Mouse (Mus musculus) forebrain, embryonic 15.5 days (tissue): Measurements from ENCODE around the gene Zmym5. TPM values are rescaled to one million over a fixed set of nuclear protein-coding genes. Genes with fewer than 3 reads are reported as not detected.
"Not testable (repeated sequence)": the region's sequence is repeated elsewhere in the genome, so short reads cannot be mapped to it uniquely, and the experiment has no call there.

Experiments used
- ATAC-seq: fragments of 200-750 bp; cut with Nextera tagmentation; replicated peaks from 2 replicates; pipeline ENCODE4 v1.8.0; 2017; ENCODE audit warnings: mild to moderate bottlenecking, moderate TSS enrichment, moderate library complexity
- H3K27ac ChIP-seq: fragments of 300-500 bp; sonication (generic); replicated peaks from 2 replicates; pipeline ENCODE4 v1.5.1; 2015; ENCODE audit warnings: mild to moderate bottlenecking, inconsistent platforms
- H3K27me3 ChIP-seq: fragments of 300-500 bp; sonication (generic); 2 replicates; pipeline ENCODE4 v1.6.1; 2015; ENCODE audit warnings: inconsistent platforms
- H3K36me3 ChIP-seq: fragments of 300-500 bp; sonication (generic); 2 replicates; pipeline ENCODE4 v1.6.1; 2015; ENCODE audit warnings: mild to moderate bottlenecking, inconsistent platforms
- H3K4me1 ChIP-seq: fragments of 300-500 bp; sonication (generic); 2 replicates; pipeline ENCODE4 v1.6.1; 2015; ENCODE audit warnings: inconsistent platforms
- H3K4me2 ChIP-seq: fragments of 300-500 bp; sonication (generic); replicated peaks from 2 replicates; pipeline ENCODE4 v1.6.1; 2015; ENCODE audit warnings: mild to moderate bottlenecking, inconsistent platforms
- H3K4me3 ChIP-seq: fragments of 300-500 bp; sonication (generic); 2 replicates; pipeline ENCODE4 v1.5.1; 2015; ENCODE audit warnings: mild to moderate bottlenecking, inconsistent platforms
- H3K9ac ChIP-seq: fragments of 300-500 bp; sonication (generic); replicated peaks from 2 replicates; pipeline ENCODE4 v1.6.1; 2015; ENCODE audit warnings: mild to moderate bottlenecking, inconsistent platforms
- H3K9me3 ChIP-seq: fragments of 300-500 bp; sonication (generic); 2 replicates; pipeline ENCODE4 v1.6.1; 2016; ENCODE audit warnings: inconsistent platforms
- WGBS: fragments of 180-500 bp; shearing (Covaris S2); methylation state at CpG from one replicate; pipeline ENCODE4 v1.1.7; 2015; ENCODE audit warnings: mixed read lengths; 5-methylcytosine and 5-hydroxymethylcytosine counted together
- polyA plus RNA-seq: library from polyadenylated mRNA; unstranded; fragments of >200 nt; fragmentation: Nextera tagmentation; extraction: Ambion mirVana; gene quantifications from 2 replicates; pipeline ENCODE4 v1.2.1, GENCODE M21; 2015

Zmym5 gene
- polyA plus RNA-seq, 1 experiment from 2014 or later, result 33.5 TPM

DNA sequence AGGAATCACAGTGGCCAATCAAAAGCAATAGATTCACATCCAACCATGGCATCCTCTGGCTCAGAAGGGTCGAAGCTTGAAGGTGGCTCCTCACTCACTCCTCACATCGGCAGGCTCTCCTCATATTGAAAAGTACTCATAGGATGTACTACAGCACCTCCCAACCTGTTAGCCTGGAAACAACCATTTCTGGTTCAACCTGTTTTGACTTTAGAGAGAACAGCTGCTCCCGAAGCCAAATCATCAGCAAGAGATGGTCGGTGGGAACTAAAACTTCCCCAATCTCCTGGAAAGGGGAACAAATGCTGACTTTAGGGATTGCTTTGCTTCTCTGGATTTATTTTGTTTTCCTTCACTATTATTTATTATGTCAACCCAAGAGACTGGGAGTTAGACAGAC lies 5.6 kb upstream of the Zmym5 start:
- Histone ChIP-seq H3K9me3 (0 out of 2 replicates have a peak, but pooled peaks cover 4% of the 10 kb centered on the region), H3K27ac (no peak overlapping the region), H3K27me3 (no peaks in the 10 kb centered on the region), H3K4me2 (no peak overlapping the region; the same call in 1 of the 2 replicates), H3K4me1 (peaks cover 8% of the 10 kb centered on the region; the same call in 1 of the 2 replicates), H3K36me3 (no peaks in the 10 kb centered on the region), H3K4me3 (no peak overlapping the region), H3K9ac (no peak overlapping the region)
- WGBS, result 83% methylated on average over 4 of the region's 4 CpGs
- ATAC-seq, result no peak

DNA sequence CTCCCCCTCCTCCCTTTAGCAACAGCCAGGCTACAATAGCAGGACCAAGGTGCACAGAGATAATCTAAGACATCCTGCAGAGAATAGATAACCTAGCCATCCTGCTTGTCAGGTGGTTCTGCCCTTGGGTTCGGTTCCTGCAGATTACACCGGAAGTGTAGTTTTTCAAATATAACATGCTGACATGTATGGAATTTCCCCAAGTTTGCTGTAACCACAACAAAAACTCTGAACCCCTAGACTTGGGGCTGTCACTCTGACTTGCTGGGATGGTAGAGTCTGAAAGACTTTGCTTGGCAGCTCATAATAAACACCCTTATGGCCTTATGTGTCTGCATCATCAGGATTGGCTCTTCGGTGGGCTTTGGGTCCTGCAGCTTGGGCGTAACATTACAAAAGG lies 5.0 kb upstream of the Zmym5 start:
- Histone ChIP-seq H3K4me1 (peaks cover 8% of the 10 kb centered on the region; the same call in 1 of the 2 replicates), H3K27ac (no peak overlapping the region), H3K9ac (no peak overlapping the region), H3K36me3 (no peaks in the 10 kb centered on the region), H3K9me3 (0 out of 2 replicates have a peak, but pooled peaks cover 4% of the 10 kb centered on the region), H3K27me3 (no peaks in the 10 kb centered on the region), H3K4me2 (no peak overlapping the region), H3K4me3 (no peak overlapping the region)
- ATAC-seq, result no peak
- WGBS, result 98% methylated on average over 4 of the region's 4 CpGs

DNA sequence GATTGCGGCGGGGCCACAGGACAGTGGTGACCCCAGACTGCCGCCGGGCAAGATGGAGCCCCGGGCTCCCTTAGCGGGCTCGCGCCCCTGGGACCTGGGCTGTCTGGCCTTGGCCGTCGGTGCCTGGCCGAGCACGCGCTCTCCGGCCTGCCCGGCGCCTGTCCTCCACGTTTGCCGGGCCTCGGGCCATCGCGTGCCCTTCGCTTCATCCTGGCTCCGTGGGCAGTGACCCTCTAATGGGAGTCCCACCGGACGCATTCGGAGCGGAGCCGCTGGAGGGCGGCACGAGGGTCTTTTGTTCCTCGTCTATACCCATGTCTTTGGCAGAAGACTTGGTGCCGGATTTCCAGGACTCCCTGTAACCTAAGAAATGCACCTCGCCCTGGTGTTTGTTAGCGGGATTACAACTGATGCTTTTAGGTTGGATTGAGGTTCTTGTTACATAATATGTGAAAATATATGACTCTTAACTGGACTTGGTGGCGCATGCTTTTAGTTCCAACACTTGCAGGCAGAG lies 1.1 kb upstream of the Zmym5 start:
- peak overlapping the region; percentile 50 for H3K4me2 ChIP-seq
- peak; percentile 45 for ATAC-seq
- peak overlapping the region; percentile 52 for H3K4me3 ChIP-seq
- no peaks in the 10 kb centered on the region for H3K9me3 ChIP-seq
- peak overlapping the region; percentile 90 for H3K27ac ChIP-seq
- WGBS, result under 1% methylated on average over 35 of the region's 35 CpGs
- no peaks in the 10 kb centered on the region for H3K27me3 ChIP-seq
- no peaks in the 10 kb centered on the region for H3K36me3 ChIP-seq
- H3K4me1 ChIP-seq, result peaks cover 27% of the 10 kb centered on the region
- peak overlapping the region; percentile 67 for H3K9ac ChIP-seq

DNA sequence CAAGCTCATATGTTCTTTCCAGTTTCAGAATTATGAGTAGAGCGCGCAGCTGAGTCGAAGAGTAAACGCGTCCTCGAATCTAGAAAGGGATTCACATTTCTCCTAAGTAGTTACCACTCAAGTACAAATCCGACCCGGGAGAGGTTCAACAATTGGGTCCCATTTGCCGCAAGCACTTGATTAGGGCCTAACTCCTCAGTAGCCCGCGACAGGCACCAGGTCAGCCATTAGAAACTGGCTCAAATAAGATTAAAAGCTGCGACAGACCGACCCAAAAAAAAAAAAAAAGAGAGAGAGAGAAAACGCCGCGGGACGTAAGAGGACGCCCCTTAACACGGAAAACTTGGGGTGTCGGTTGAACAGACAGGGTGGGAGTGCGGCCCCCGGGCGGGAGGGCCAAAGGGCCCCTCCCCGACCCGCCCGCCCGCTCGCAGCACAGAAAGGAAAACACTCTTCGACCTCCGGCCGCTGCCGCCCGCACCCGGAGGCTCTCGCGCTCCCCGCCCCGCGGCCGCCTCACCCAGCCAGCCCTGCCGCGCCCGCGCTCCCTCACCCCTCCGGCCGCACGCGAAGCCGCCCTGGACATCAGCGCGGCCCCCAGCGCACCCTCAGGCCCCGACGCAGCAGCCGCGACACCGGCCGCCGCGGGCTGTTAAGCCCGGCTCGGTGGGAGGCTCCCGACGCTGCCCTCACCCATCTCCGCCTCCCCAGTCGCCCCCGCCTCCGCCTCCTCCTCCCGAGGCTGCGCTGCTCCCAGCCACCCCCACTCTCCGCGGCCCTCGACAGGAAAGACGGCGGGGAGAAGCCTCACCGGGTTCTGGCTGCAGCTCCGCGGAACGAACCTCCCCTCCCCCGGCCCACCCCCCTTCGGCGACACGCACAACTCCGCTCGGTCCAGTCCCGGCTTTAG lies 480 bp downstream of the Zmym5 start:
- peaks cover 27% of the 10 kb centered on the region for H3K4me1 ChIP-seq
- under 1% methylated on average over 61 of the region's 86 CpGs for WGBS
- not testable (repeated sequence) for H3K27me3 ChIP-seq, ATAC-seq, H3K36me3 ChIP-seq, H3K9me3 ChIP-seq
- peak overlapping the region; percentile 76 for H3K4me3 ChIP-seq
- H3K4me2 ChIP-seq, result peak overlapping the region; percentile 60
- peak overlapping the region; percentile 92 for H3K27ac ChIP-seq
- H3K9ac ChIP-seq, result peak overlapping the region; percentile 66

DNA sequence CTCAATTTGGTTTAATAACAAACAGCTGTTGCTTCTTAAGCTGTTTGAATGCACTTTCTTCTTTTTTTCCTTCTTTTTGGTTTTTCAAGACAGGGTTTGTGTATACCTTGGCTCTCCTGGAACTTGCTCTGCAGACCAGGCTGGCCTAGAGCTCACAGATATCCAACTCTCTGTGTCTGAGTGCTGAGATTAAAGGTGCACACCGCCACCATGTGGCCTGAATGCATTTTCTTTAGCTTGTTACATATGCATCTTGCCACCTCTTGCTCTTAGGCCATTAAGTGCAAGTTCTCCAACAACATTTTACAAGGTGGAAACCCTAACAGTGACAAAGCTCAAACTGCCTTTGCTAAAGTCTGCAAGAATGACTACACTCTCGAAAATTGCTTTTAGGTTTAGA lies 18.3 kb downstream of the Zmym5 start:
- Histone ChIP-seq H3K27me3 (no peaks in the 10 kb centered on the region), H3K36me3 (peaks cover 56% of the 10 kb centered on the region), H3K4me2 (no peak overlapping the region), H3K27ac (no peak overlapping the region), H3K4me1 (no peaks in the 10 kb centered on the region), H3K9ac (no peak overlapping the region), H3K4me3 (no peak overlapping the region), H3K9me3 (no peaks in the 10 kb centered on the region)
- WGBS, result 55% methylated on average over 2 of the region's 2 CpGs
- no peak for ATAC-seq

DNA sequence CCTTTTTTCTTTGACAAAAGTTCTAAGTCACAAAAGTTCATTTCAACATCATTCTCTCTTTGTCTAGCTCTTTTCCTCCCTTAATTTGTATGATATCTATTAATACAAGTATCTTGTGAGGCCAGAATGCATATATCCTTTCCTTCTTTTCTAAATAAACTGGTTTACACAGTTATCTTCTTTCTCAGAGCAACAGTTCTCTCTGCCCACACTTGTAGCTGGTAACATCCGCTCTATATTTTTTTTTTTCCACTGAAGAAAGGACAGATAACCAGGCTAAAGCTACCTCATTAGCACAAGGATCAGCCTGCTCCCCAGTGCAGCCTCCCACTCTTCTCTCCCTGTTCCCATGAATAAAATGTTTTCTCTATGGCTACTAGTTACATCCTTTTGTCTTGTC lies 26.9 kb downstream of the Zmym5 start:
- Histone ChIP-seq H3K36me3 (no peaks in the 10 kb centered on the region), H3K4me1 (no peaks in the 10 kb centered on the region), H3K27me3 (no peaks in the 10 kb centered on the region), H3K9me3 (no peaks in the 10 kb centered on the region), H3K9ac (no peak overlapping the region), H3K27ac (no peak overlapping the region), H3K4me2 (no peak overlapping the region), H3K4me3 (no peak overlapping the region)
- WGBS, result 78% methylated on average over 1 of the region's 1 CpGs
- no peak for ATAC-seq

DNA sequence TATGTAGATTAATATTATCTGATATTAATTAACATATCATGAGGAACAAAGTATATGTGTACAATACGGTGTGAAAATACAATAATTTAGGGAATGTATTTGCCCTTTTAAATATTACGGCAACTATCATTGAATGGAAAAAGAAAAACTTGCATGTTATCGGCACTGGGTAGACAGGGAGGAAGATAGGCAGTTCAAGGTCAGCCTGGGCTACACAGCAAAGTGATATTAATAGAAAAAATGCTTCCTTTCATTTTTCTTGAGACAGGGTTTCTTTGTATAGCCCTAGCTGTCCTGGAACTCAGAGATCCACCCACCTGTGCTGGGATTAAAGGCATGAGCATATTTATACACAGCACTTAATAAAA lies 32.6 kb downstream of the Zmym5 start:
- H3K36me3 ChIP-seq, result no peaks in the 10 kb centered on the region; the same call in 1 of the 2 replicates
- H3K27ac ChIP-seq, result peak overlapping the region; percentile 96
- no peaks in the 10 kb centered on the region for H3K9me3 ChIP-seq
- H3K27me3 ChIP-seq, result no peaks in the 10 kb centered on the region
- peak; percentile 13; the same call in 1 of the 2 replicates for ATAC-seq
- peaks cover 24% of the 10 kb centered on the region for H3K4me1 ChIP-seq
- peak overlapping the region; percentile 79 for H3K4me3 ChIP-seq
- H3K4me2 ChIP-seq, result peak overlapping the region; percentile 77
- peak overlapping the region; percentile 82 for H3K9ac ChIP-seq
- WGBS, result 43% methylated on average over 3 of the region's 3 CpGs

DNA sequence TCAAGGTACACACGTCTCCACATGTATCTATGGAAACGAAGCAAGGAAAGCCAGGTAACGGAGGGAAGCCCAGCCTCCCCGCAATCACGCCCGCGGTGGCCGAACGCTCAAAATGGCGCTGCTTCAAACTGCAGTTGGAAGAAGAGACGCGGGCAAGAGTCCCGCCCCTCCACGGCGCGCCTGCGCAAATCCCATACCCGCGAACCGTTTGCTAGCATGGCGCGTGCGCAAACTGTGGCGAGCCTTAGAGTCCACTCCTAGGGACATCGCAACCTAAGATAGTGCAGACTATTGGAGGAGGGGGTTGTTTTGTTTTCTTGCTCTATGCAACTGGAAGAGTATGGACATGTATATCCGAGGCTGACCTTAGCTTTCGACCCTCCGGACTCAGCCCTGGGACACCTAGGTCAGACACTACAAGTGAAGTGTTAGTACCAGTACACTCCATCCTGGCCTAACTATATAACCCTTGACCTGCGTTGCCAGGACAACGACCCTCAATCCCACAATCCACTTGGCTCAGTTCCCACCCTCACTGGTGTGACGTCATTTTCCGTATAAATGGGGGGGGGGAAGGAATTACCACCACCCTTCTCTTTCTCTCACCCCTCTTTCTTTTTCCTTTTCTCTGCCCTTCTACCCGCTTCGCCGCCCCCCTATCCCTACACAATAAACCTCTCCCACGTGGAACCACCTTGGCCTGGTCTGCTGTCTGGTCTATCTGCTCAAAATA lies 33.1 kb downstream of the Zmym5 start, which contains the start of gene Pspc1:
Pspc1 (minus strand) TSS at position 117 of the 733 bp plus-strand sequence.
- WGBS, result under 1% methylated on average over 36 of the region's 36 CpGs
- peak within 1 kb of the TSS; percentile 79 for H3K4me3 ChIP-seq
- ATAC-seq, result peak; percentile 97

DNA sequence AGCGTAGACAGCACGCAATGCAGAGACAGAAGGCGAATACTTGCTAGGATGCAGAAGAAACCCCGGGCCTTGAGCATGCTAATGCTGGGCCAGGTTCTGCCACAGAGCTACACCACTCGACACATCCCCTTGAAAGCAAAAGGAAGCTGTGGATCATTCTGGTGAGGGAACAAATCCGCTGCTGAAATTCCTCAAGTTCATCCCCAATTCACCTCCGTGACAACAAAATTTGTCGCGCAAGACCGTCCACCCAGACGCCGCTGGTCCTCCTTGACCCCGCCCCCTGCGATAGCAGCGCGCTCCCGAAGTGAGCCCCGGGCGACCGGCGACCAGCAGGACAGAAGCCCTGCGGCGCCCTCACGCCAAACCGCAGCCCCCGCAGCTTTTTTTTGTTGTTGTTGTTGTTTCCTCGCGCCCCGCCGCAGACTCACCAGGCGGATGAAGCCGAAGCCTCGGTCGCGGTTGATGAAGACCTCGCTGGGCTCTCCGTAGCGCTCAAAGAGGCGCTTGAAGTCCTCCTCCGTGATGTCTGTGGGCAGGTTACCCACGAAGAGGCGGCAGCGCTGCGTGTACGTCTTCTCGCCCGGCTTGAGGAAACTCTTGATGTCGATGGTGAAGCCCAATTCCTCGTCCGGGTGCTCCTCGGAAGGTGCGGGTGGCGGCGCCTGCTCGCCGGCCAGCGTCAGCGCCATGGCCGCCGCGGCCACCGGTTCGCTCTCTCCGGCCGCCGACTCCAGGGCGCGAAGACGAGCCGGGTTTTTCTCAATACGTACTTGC lies 34.0 kb downstream of the Zmym5 start:
- Histone ChIP-seq H3K36me3 (no peaks in the 10 kb centered on the region; the same call in 1 of the 2 replicates), H3K9ac (peak overlapping the region; percentile 82), H3K4me2 (peak overlapping the region; percentile 77), H3K9me3 (no peaks in the 10 kb centered on the region), H3K27me3 (no peaks in the 10 kb centered on the region), H3K4me1 (peaks cover 29% of the 10 kb centered on the region), H3K27ac (peak overlapping the region; percentile 96), H3K4me3 (peak overlapping the region; percentile 79)
- ATAC-seq, result peak; percentile 35
- WGBS, result under 1% methylated on average over 71 of the region's 71 CpGs

More for the DNA sequence above, 33.1 kb downstream of the Zmym5 start, which contains the start of gene Pspc1:
- peak within 1 kb of the TSS; percentile 82 for H3K9ac ChIP-seq
- no peaks in the 10 kb centered on the region for H3K9me3 ChIP-seq
- no peaks in the 10 kb centered on the region; the same call in 1 of the 2 replicates for H3K36me3 ChIP-seq
- peak within 1 kb of the TSS; percentile 77 for H3K4me2 ChIP-seq
- peak within 1 kb of the TSS; percentile 96 for H3K27ac ChIP-seq
- H3K27me3 ChIP-seq, result no peaks in the 10 kb centered on the region
- H3K4me1 ChIP-seq, result peaks cover 29% of the 10 kb centered on the region

DNA sequence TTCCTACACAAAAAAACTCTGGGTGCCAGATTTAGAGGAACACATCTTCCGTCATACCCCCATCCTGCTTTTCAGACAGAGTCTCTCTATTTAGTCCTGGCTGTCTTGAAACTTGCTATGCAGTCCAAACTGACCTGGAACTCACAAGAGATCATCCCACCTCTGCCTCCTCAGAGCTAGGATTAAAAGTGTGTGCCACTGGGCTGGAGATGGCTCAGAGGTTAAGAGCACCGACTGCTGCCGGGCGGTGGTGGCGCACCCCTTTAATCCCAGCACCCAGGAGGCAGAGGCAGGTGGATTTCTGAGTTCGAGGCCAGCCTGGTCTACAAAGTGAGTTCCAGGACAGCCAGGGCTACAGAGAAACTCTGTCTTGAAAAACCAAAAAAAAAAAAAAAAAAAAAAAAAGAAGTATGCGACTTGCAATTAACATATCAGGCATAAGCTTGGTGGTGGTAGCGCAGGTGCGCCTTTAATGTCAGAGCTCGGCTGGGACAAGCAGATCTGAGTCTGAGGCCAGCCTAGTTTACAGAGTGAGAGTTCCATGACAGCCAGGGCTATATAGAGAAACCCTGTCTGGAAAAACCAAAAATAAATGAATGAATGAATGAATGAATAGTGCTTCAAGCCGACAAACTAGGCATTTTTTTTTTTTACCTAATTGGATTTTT lies 34.8 kb downstream of the Zmym5 start:
- H3K27ac ChIP-seq, result peak overlapping the region; percentile 96; the same call in 1 of the 2 replicates
- no peaks in the 10 kb centered on the region for H3K9me3 ChIP-seq
- ATAC-seq, result no peak
- peaks cover 5% of the 10 kb centered on the region for H3K36me3 ChIP-seq
- peak overlapping the region; percentile 82 for H3K9ac ChIP-seq
- 25% methylated on average over 11 of the region's 11 CpGs for WGBS
- peaks cover 29% of the 10 kb centered on the region for H3K4me1 ChIP-seq
- no peaks in the 10 kb centered on the region for H3K27me3 ChIP-seq
- peak overlapping the region; percentile 77 for H3K4me2 ChIP-seq
- H3K4me3 ChIP-seq, result peak overlapping the region; percentile 79

DNA sequence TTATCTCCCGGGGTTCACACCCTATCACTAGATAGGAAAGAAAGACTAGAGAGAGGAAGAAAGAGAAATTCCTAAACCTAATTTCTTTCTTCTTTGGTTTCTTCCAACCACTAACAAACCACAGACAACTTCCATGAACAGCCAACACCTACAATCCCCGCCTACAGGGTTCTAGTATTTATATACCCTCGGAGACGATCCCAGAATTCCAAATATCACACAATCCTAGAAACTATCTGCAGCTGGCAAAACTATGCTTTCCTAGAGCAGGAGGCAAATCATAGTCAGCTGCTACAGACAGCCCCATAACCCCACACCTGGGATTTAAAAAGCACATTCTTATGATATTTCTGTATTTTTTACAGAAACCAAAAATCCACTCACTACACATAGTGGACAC lies 36.1 kb downstream of the Zmym5 start:
- WGBS, result 78% methylated on average over 4 of the region's 4 CpGs
- ATAC-seq, result no peak
- Histone ChIP-seq H3K4me3 (peak overlapping the region; percentile 22), H3K9ac (no peak overlapping the region), H3K4me1 (peaks cover 29% of the 10 kb centered on the region), H3K27me3 (no peaks in the 10 kb centered on the region), H3K9me3 (no peaks in the 10 kb centered on the region), H3K36me3 (peaks cover 11% of the 10 kb centered on the region), H3K27ac (no peak overlapping the region), H3K4me2 (peak overlapping the region; percentile 77)
